Mouse (Mus musculus): ENCODE results near the gene Tgm2.

Gene Tgm2

GRCm38 (mm10) chr2:158167496-158168205, 21.4 kb upstream of the Tgm2 start:
- DNase-seq, result no peak

GRCm38 (mm10) chr2:158166628-158167027, 20.4 kb upstream of the Tgm2 start:
- no peak for DNase-seq

GRCm38 (mm10) chr2:158165776-158166175, 19.5 kb upstream of the Tgm2 start:
- no peak for DNase-seq

GRCm38 (mm10) chr2:158163034-158163433, 16.8 kb upstream of the Tgm2 start:
- no peak for DNase-seq

- no peak for DNase-seq
These were observed 15.5 kb upstream of the Tgm2 start for GRCm38 (mm10) chr2:158161761-158162160.

GRCm38 (mm10) chr2:158159376-158160235, 13.4 kb upstream of the Tgm2 start:
- DNase-seq, result no peak

GRCm38 (mm10) chr2:158157654-158158053, 11.4 kb upstream of the Tgm2 start:
- DNase-seq, result no peak

- no peak for DNase-seq
These were observed 10.3 kb upstream of the Tgm2 start for GRCm38 (mm10) chr2:158156487-158156886.

- no peak for DNase-seq
These were observed 9.4 kb upstream of the Tgm2 start for GRCm38 (mm10) chr2:158155615-158156014.

- no peak for DNase-seq
These were observed 8.9 kb upstream of the Tgm2 start for GRCm38 (mm10) chr2:158155101-158155500.

GRCm38 (mm10) chr2:158154641-158155040, 8.4 kb upstream of the Tgm2 start:
- DNase-seq, result no peak

- no peak for DNase-seq
These were observed 7.6 kb upstream of the Tgm2 start for GRCm38 (mm10) chr2:158153728-158154343.

GRCm38 (mm10) chr2:158152685-158153309, 6.6 kb upstream of the Tgm2 start:
- no peak for DNase-seq

GRCm38 (mm10) chr2:158151077-158151476, 4.8 kb upstream of the Tgm2 start:
- no peak for DNase-seq

- no peak for DNase-seq
These were observed 735 bp upstream of the Tgm2 start for GRCm38 (mm10) chr2:158146971-158147370.

- DNase-seq, result no peak
These were observed 639 bp downstream of the Tgm2 start for GRCm38 (mm10) chr2:158145528-158146065.

GRCm38 (mm10) chr2:158144750-158145527, 1.3 kb downstream of the Tgm2 start:
- DNase-seq, result no peak

GRCm38 (mm10) chr2:158144263-158144662, 2.0 kb downstream of the Tgm2 start:
- no peak for DNase-seq

- no peak for DNase-seq
These were observed 2.4 kb downstream of the Tgm2 start for GRCm38 (mm10) chr2:158143816-158144215.

GRCm38 (mm10) chr2:158142981-158143380, 3.3 kb downstream of the Tgm2 start:
- no peak for DNase-seq

- DNase-seq, result no peak
These were observed 4.4 kb downstream of the Tgm2 start for GRCm38 (mm10) chr2:158141690-158142440.

All from cerebellum, postnatal 25 days (tissue).